Mouse (Mus musculus) limb, embryonic 14.5 days (tissue): ENCODE data around the gene Myh9. TPM values are rescaled to one million over a fixed set of nuclear protein-coding genes. Genes with fewer than 3 reads are reported as not detected.

Source experiments
- ATAC-seq: fragments of 200-750 bp; cut with Nextera tagmentation; 2 replicates; pipeline ENCODE4 v1.8.0; 2017; ENCODE audit warnings: low read depth, moderate number of reproducible peaks, moderate TSS enrichment; ENCODE audit not compliant: low FRiP score
- DNase-seq: peaks from one replicate; pipeline ENCODE4 v3.0.0-alpha.2; 2015; ENCODE audit warnings: low spot score
- H3K27ac ChIP-seq: fragments of 300-500 bp; sonication (generic); replicated peaks from 2 replicates; pipeline ENCODE4 v1.5.1; 2014; ENCODE audit warnings: low read depth, mild to moderate bottlenecking, low read length, moderate library complexity, mixed read lengths
- H3K27me3 ChIP-seq: fragments of 300-500 bp; sonication (generic); 2 replicates; pipeline ENCODE4 v1.6.1; 2014; ENCODE audit warnings: low read length, mixed read lengths; ENCODE audit not compliant: control insufficient read depth, insufficient read depth
- H3K36me3 ChIP-seq: fragments of 300-500 bp; sonication (generic); 2 replicates; pipeline ENCODE4 v1.6.1; 2014; ENCODE audit warnings: mild to moderate bottlenecking, low read length, moderate library complexity, mixed read lengths; ENCODE audit not compliant: control insufficient read depth, insufficient read depth
- H3K4me1 ChIP-seq: fragments of 300-500 bp; sonication (generic); 2 replicates; pipeline ENCODE4 v1.6.1; 2014; ENCODE audit warnings: antibody characterized with exemption, low read length, mixed read lengths; ENCODE audit not compliant: control insufficient read depth, insufficient read depth
- H3K4me2 ChIP-seq: fragments of 300-500 bp; sonication (generic); replicated peaks from 2 replicates; pipeline ENCODE4 v1.6.1; 2014; ENCODE audit warnings: low read depth, mild to moderate bottlenecking, low read length, moderate library complexity; ENCODE audit not compliant: severe bottlenecking
- H3K4me3 ChIP-seq: fragments of 300-500 bp; sonication (generic); replicated peaks from 2 replicates; pipeline ENCODE4 v1.5.1; 2014; ENCODE audit warnings: low read length
- H3K9ac ChIP-seq: fragments of 300-500 bp; sonication (generic); 2 replicates; pipeline ENCODE4 v1.6.1; 2014; ENCODE audit warnings: mild to moderate bottlenecking, low read depth, low read length, moderate library complexity; ENCODE audit not compliant: severe bottlenecking
- H3K9me3 ChIP-seq: fragments of 300-500 bp; sonication (generic); 2 replicates; pipeline ENCODE4 v1.6.1; 2016; ENCODE audit warnings: low read length; ENCODE audit not compliant: control insufficient read depth
- POLR2A ChIP-seq: fragments of 200-500 bp; IDR thresholded peaks from 2 replicates; pipeline ENCODE4 v1.8.0; 2012; ENCODE audit warnings: inconsistent platforms, mild to moderate bottlenecking, moderate library complexity, borderline replicate concordance; ENCODE audit not compliant: insufficient read depth, insufficient read length; ENCODE audit errors: extremely low read depth
- WGBS: fragments of 180-500 bp; shearing (Covaris S2); extraction: QIAGEN DNeasy Blood & Tissue Kit; methylation state at CpG from one replicate; pipeline ENCODE4 v1.1.7; 2014; 5-methylcytosine and 5-hydroxymethylcytosine counted together
- polyA plus RNA-seq, 2 experiments: library from polyadenylated mRNA; depleted of rRNA in 1 of 2; stranded (reverse) in 1 of 2; unstranded in 1 of 2; fragments of >200 nt; fragmentation: Nextera tagmentation in 1 of 2; extraction: Ambion mirVana in 1 of 2; gene quantifications; 2 replicates each; pipeline versions ENCODE4 v1.2.1 to v1.2.3; 2012 to 2014

The Myh9 gene
- polyA plus RNA-seq, 2 experiments = 46.7 to 53.2 TPM

GRCm38 (mm10) chr15:77798664-77799490 is 43.1 kb downstream of the Myh9 start:
- 14% methylated on average over 14 of the region's 14 CpGs for WGBS
- DNase-seq (peak; percentile 74), ATAC-seq (peak; percentile 82)
- Histone ChIP-seq H3K4me2 (peak overlapping the region; percentile 16; the same call in 1 of the 2 replicates), H3K4me3 (no peak overlapping the region), H3K27me3 (no peaks in the 10 kb centered on the region), H3K4me1 (peaks cover 43% of the 10 kb centered on the region), H3K9ac (0 out of 2 replicates have a peak overlapping the region, but pooled peaks have one; percentile 25), H3K36me3 (peaks cover 54% of the 10 kb centered on the region), H3K27ac (peak overlapping the region; percentile 79), H3K9me3 (no peaks in the 10 kb centered on the region)
- TF ChIP-seq POLR2A = no peak

DNA sequence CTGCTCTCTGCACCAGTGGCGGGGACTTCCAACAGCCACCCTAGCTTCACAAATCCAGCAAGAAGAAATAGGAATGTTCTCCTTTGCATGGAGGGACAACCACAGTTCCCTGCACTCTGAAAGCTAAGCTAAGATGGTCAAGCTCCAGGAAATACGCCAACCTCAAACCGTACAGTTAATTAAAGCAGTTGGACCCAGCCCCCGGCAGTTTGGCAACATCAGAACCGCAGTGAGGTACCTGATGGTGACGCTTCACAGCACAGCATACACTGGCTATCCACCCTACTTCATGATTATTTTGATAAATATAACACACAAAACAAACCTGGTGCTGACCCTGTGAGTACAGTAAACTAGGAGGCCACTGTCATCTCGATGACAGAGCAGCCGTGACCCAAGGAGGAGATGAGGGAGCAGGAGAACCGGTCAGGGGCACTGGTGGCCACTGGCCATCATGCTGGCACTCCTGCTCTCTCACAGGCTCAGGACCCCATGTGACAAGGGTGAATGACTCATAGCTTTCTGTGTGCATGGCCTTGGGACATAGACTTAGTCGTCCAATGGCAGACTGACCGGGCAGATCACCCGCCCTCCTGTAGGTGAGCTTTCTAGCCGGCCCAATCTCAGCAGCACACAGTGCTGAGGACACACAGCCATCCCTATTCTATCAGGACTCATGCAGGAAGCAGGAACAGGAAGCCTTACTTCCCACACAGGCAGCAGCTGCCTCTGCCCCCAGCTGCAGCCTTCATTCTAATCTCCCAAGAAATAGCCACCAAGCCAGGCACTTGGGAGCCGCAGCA is 44.2 kb downstream of the Myh9 start:
- TF ChIP-seq POLR2A = no peak
- Histone ChIP-seq H3K4me3 (no peak overlapping the region), H3K9ac (peak overlapping the region; percentile 25; the same call in 1 of the 2 replicates), H3K27me3 (no peaks in the 10 kb centered on the region), H3K36me3 (peaks cover 53% of the 10 kb centered on the region), H3K27ac (peak overlapping the region; percentile 79), H3K4me2 (no peak overlapping the region), H3K4me1 (peaks cover 39% of the 10 kb centered on the region), H3K9me3 (no peaks in the 10 kb centered on the region)
- no peak for DNase-seq
- WGBS = 73% methylated on average over 14 of the region's 14 CpGs
- no peak for ATAC-seq

DNA sequence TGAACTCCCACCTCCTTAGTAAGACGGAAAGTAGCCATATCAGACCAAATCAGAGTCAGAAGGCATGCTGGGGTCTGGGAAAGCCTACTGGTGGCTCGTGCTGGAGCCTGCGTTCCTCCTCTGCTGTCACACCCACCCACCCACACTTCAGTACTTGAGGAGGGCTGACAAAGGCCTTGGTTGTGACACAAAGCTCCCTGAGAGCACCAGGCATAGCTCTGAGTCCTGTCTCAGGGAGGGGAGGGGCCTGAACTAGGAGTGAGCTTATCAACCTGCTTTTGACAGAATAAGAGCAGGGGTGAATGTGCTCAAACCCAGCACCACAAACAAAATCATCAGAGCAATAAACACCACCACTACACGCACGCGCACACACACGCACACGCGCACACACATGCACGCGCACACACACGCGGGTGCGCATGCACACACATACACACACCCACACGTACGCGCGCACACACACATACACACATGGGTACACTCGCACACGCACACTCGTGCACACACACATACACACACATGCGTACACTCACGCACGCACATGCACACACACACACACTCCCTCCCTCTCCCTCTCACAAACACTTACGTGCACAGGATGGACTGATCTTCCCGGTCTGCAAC is 45.5 kb downstream of the Myh9 start:
- peaks cover 54% of the 10 kb centered on the region for H3K36me3 ChIP-seq
- no peak overlapping the region for H3K27ac ChIP-seq

DNA sequence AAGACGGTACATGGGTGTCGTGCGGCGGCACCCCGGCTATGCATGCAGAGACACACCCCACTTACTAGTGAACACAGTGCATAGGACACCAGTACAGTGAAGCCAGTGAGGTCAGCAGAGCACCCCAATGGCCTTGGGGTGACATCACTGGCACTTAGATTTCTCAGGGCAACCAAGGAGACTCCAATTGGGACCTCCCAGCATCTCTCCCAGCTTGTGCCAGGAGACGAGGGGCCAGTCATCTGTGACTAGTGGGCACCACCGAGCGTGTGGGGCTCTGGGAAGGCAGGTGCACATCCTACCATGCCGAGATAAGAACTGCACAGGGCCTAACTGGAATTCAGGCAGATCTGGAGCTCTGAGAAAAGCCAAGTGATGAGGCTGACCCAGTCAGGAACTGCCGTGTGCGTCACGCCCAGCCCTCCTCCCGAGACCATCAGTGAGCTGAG is 47.0 kb downstream of the Myh9 start:
- 80% methylated on average over 13 of the region's 13 CpGs for WGBS
- Histone ChIP-seq H3K9ac (no peak overlapping the region), H3K9me3 (no peaks in the 10 kb centered on the region), H3K36me3 (peaks cover 62% of the 10 kb centered on the region), H3K27ac (no peak overlapping the region), H3K27me3 (no peaks in the 10 kb centered on the region), H3K4me3 (no peak overlapping the region), H3K4me2 (no peak overlapping the region), H3K4me1 (peaks cover 29% of the 10 kb centered on the region)
- ATAC-seq (no peak), DNase-seq (no peak)
- TF ChIP-seq POLR2A = no peak

More for the DNA sequence above, 45.5 kb downstream of the Myh9 start:
- H3K9me3 ChIP-seq = no peaks in the 10 kb centered on the region
- H3K27me3 ChIP-seq = no peaks in the 10 kb centered on the region
- H3K9ac ChIP-seq = no peak overlapping the region
- no peak overlapping the region for H3K4me2 ChIP-seq
- WGBS = 96% methylated on average over 26 of the region's 26 CpGs
- TF ChIP-seq POLR2A = no peak
- peaks cover 39% of the 10 kb centered on the region for H3K4me1 ChIP-seq
- DNase-seq = no peak
- no peak for ATAC-seq
- H3K4me3 ChIP-seq = no peak overlapping the region

DNA sequence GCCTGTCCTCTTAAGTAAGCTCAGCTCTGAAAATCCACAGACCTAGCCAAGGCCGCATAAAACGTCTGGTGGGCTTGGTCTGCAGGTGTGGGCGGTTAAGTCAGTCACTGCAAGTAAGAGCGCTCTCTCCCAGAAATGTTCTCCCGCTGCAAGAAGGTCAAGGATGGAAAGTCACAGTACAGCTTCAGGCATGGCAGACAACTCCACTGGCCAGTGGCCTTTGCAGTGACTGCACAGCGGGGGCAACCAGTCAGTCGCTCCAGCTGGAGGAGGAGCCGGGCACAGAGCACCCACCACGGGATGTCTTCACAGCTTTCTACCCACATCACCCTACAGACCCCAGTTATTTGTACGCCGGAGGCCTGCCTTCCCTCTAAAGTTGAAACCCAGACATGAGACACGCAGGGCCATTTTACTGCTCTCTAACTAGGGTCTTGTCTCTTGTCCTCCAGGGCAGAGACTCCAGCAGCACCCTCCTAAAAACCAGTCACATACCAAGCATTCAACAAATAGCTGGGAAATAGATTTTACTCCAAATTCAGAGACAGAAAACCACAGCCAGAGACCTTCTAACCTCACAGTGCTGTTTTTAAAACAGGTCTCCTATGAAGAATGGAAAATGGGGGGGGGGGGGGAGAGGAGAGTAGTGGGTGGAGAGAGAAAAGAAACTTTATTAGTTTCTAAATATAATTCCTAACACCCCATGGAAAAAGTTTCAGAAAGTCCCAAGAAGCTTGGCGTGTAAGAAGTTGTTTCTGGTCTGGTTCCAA is 47.7 kb downstream of the Myh9 start:
- peak overlapping the region; percentile 28; the same call in 1 of the 2 replicates for H3K27ac ChIP-seq
- H3K9ac ChIP-seq = 0 out of 2 replicates have a peak overlapping the region, but pooled peaks have one; percentile 7
- no peaks in the 10 kb centered on the region for H3K27me3 ChIP-seq
- no peak overlapping the region for H3K4me2 ChIP-seq
- no peak for ATAC-seq
- H3K9me3 ChIP-seq = no peaks in the 10 kb centered on the region
- 69% methylated on average over 13 of the region's 13 CpGs for WGBS
- no peak overlapping the region for H3K4me3 ChIP-seq
- peaks cover 27% of the 10 kb centered on the region for H3K4me1 ChIP-seq
- peaks cover 68% of the 10 kb centered on the region for H3K36me3 ChIP-seq
- no peak for TF ChIP-seq POLR2A
- no peak for DNase-seq
